Mouse (Mus musculus): ENCODE measurements at regions not wholly inside any gene's neighbourhood (a gene's known extent, or its start where the extent isn't known, plus 50 kb on each side); places are given as distances from the start of the nearest gene placed in this dataset.

- Histone ChIP-seq H3K27ac (ENCODE audit: low read length) (no peak overlapping the region), H3K27me3 (ENCODE audit: control insufficient read depth, insufficient read depth, low read length) (no peaks in the 10 kb centered on the region), H3K9me3 (ENCODE audit: control insufficient read depth, low read depth, low read length) (no peaks in the 10 kb centered on the region), H3K9ac (replicated peaks; ENCODE audit: low read depth, low read length) (no peak overlapping the region), H3K36me3 (ENCODE audit: control insufficient read depth, insufficient read depth, low read length) (no peaks in the 10 kb centered on the region), H3K4me3 (ENCODE audit: low read depth, low read length) (no peak overlapping the region), H3K4me1 (ENCODE audit: control insufficient read depth, insufficient read depth, low read length) (no peaks in the 10 kb centered on the region), H3K4me2 (replicated peaks; ENCODE audit: low read depth, low read length) (no peak overlapping the region)
- 68% methylated on average over 3 of the region's 3 CpGs for WGBS
- no peak for ATAC-seq (ENCODE audit: insufficient number of reproducible peaks, insufficient read depth, low FRiP score, low read depth)
Measured at GRCm38 (mm10) chr2:137616637-137617036, 500.2 kb upstream of the Jag1 start.

- WGBS, result 85% methylated on average over 2 of the region's 2 CpGs
- H3K36me3 ChIP-seq (ENCODE audit: control insufficient read depth, insufficient read depth, low read length), result no peaks in the 10 kb centered on the region
- H3K9me3 ChIP-seq (ENCODE audit: control insufficient read depth, low read depth, low read length), result no peaks in the 10 kb centered on the region
- H3K27ac ChIP-seq (ENCODE audit: low read length), result no peak overlapping the region
- ATAC-seq (ENCODE audit: insufficient number of reproducible peaks, insufficient read depth, low FRiP score, low read depth), result no peak
- no peak overlapping the region for H3K4me2 ChIP-seq (replicated peaks; ENCODE audit: low read depth, low read length)
- H3K27me3 ChIP-seq (ENCODE audit: control insufficient read depth, insufficient read depth, low read length), result no peaks in the 10 kb centered on the region
- no peak overlapping the region for H3K9ac ChIP-seq (replicated peaks; ENCODE audit: low read depth, low read length)
- H3K4me3 ChIP-seq (ENCODE audit: low read depth, low read length), result no peak overlapping the region
- no peaks in the 10 kb centered on the region for H3K4me1 ChIP-seq (ENCODE audit: control insufficient read depth, insufficient read depth, low read length)
Measured at GRCm38 (mm10) chr2:137613791-137614190, 497.3 kb upstream of the Jag1 start.

- H3K4me2 ChIP-seq (replicated peaks; ENCODE audit: low read depth, low read length), result no peak overlapping the region
- H3K4me3 ChIP-seq (ENCODE audit: low read depth, low read length), result no peak overlapping the region
- H3K36me3 ChIP-seq (ENCODE audit: control insufficient read depth, insufficient read depth, low read length), result no peaks in the 10 kb centered on the region
- no peak overlapping the region for H3K9ac ChIP-seq (replicated peaks; ENCODE audit: low read depth, low read length)
- H3K27ac ChIP-seq (ENCODE audit: low read length), result no peak overlapping the region
- no peak for ATAC-seq (ENCODE audit: insufficient number of reproducible peaks, insufficient read depth, low FRiP score, low read depth)
- no peaks in the 10 kb centered on the region for H3K9me3 ChIP-seq (ENCODE audit: control insufficient read depth, low read depth, low read length)
- 50% methylated on average over 6 of the region's 6 CpGs for whole genome bisulfite sequencing
- H3K27me3 ChIP-seq (ENCODE audit: control insufficient read depth, insufficient read depth, low read length), result no peaks in the 10 kb centered on the region
- no peaks in the 10 kb centered on the region for H3K4me1 ChIP-seq (ENCODE audit: control insufficient read depth, insufficient read depth, low read length)
Measured at GRCm38 (mm10) chr2:137608506-137608905, 492.1 kb upstream of the Jag1 start.

- ATAC-seq (ENCODE audit: insufficient number of reproducible peaks, insufficient read depth, low FRiP score, low read depth), result no peak
- Histone ChIP-seq H3K27ac (ENCODE audit: low read length) (no peak overlapping the region), H3K27me3 (ENCODE audit: control insufficient read depth, insufficient read depth, low read length) (no peaks in the 10 kb centered on the region), H3K36me3 (ENCODE audit: control insufficient read depth, insufficient read depth, low read length) (no peaks in the 10 kb centered on the region), H3K9ac (replicated peaks; ENCODE audit: low read depth, low read length) (no peak overlapping the region), H3K4me2 (replicated peaks; ENCODE audit: low read depth, low read length) (no peak overlapping the region), H3K4me1 (ENCODE audit: control insufficient read depth, insufficient read depth, low read length) (no peaks in the 10 kb centered on the region), H3K9me3 (ENCODE audit: control insufficient read depth, low read depth, low read length) (no peaks in the 10 kb centered on the region), H3K4me3 (ENCODE audit: low read depth, low read length) (no peak overlapping the region)
- WGBS, result 83% methylated on average over 7 of the region's 7 CpGs
Measured at GRCm38 (mm10) chr2:137598136-137598535, 481.7 kb upstream of the Jag1 start.

- WGBS, result 89% methylated on average over 4 of the region's 4 CpGs
- Histone ChIP-seq H3K9ac (replicated peaks; ENCODE audit: low read depth, low read length) (no peak overlapping the region), H3K27ac (ENCODE audit: low read length) (no peak overlapping the region), H3K36me3 (ENCODE audit: control insufficient read depth, insufficient read depth, low read length) (no peaks in the 10 kb centered on the region), H3K4me3 (ENCODE audit: low read depth, low read length) (no peak overlapping the region), H3K27me3 (ENCODE audit: control insufficient read depth, insufficient read depth, low read length) (no peaks in the 10 kb centered on the region), H3K9me3 (ENCODE audit: control insufficient read depth, low read depth, low read length) (no peaks in the 10 kb centered on the region), H3K4me2 (replicated peaks; ENCODE audit: low read depth, low read length) (no peak overlapping the region), H3K4me1 (ENCODE audit: control insufficient read depth, insufficient read depth, low read length) (no peaks in the 10 kb centered on the region)
- ATAC-seq (ENCODE audit: insufficient number of reproducible peaks, insufficient read depth, low FRiP score, low read depth), result no peak
Measured at GRCm38 (mm10) chr2:137594509-137594908, 478.1 kb upstream of the Jag1 start.

GRCm38 (mm10) chr2:137591551-137591950 lies 475.1 kb upstream of the Jag1 start:
- WGBS, result 85% methylated on average over 1 of the region's 1 CpGs
- ATAC-seq (ENCODE audit: insufficient number of reproducible peaks, insufficient read depth, low FRiP score, low read depth), result no peak

GRCm38 (mm10) chr2:137581491-137581890 lies 465.0 kb upstream of the Jag1 start:
- Histone ChIP-seq H3K4me3 (ENCODE audit: low read depth, low read length) (no peak overlapping the region), H3K27ac (ENCODE audit: low read length) (no peak overlapping the region), H3K4me1 (ENCODE audit: control insufficient read depth, insufficient read depth, low read length) (no peaks in the 10 kb centered on the region), H3K9ac (replicated peaks; ENCODE audit: low read depth, low read length) (no peak overlapping the region), H3K27me3 (ENCODE audit: control insufficient read depth, insufficient read depth, low read length) (no peaks in the 10 kb centered on the region), H3K36me3 (ENCODE audit: control insufficient read depth, insufficient read depth, low read length) (no peaks in the 10 kb centered on the region), H3K4me2 (replicated peaks; ENCODE audit: low read depth, low read length) (no peak overlapping the region), H3K9me3 (ENCODE audit: control insufficient read depth, low read depth, low read length) (no peaks in the 10 kb centered on the region)
- ATAC-seq (ENCODE audit: insufficient number of reproducible peaks, insufficient read depth, low FRiP score, low read depth), result no peak
- WGBS, result 31% methylated on average over 2 of the region's 2 CpGs

More at GRCm38 (mm10) chr2:137591551-137591950, 475.1 kb upstream of the Jag1 start:
- Histone ChIP-seq H3K36me3 (ENCODE audit: control insufficient read depth, insufficient read depth, low read length) (no peaks in the 10 kb centered on the region), H3K9me3 (ENCODE audit: control insufficient read depth, low read depth, low read length) (no peaks in the 10 kb centered on the region), H3K27ac (ENCODE audit: low read length) (no peak overlapping the region), H3K4me1 (ENCODE audit: control insufficient read depth, insufficient read depth, low read length) (no peaks in the 10 kb centered on the region), H3K27me3 (ENCODE audit: control insufficient read depth, insufficient read depth, low read length) (no peaks in the 10 kb centered on the region), H3K4me3 (ENCODE audit: low read depth, low read length) (no peak overlapping the region), H3K9ac (replicated peaks; ENCODE audit: low read depth, low read length) (no peak overlapping the region), H3K4me2 (replicated peaks; ENCODE audit: low read depth, low read length) (no peak overlapping the region)

- H3K27me3 ChIP-seq (ENCODE audit: control insufficient read depth, insufficient read depth, low read length), result no peaks in the 10 kb centered on the region
- no peak overlapping the region for H3K4me2 ChIP-seq (replicated peaks; ENCODE audit: low read depth, low read length)
- H3K9me3 ChIP-seq (ENCODE audit: control insufficient read depth, low read depth, low read length), result no peaks in the 10 kb centered on the region
- no peak for ATAC-seq (ENCODE audit: insufficient number of reproducible peaks, insufficient read depth, low FRiP score, low read depth)
- H3K36me3 ChIP-seq (ENCODE audit: control insufficient read depth, insufficient read depth, low read length), result no peaks in the 10 kb centered on the region
- H3K9ac ChIP-seq (replicated peaks; ENCODE audit: low read depth, low read length), result no peak overlapping the region
- H3K4me3 ChIP-seq (ENCODE audit: low read depth, low read length), result no peak overlapping the region
- WGBS, result 62% methylated on average over 3 of the region's 3 CpGs
- H3K27ac ChIP-seq (ENCODE audit: low read length), result no peak overlapping the region
- no peaks in the 10 kb centered on the region for H3K4me1 ChIP-seq (ENCODE audit: control insufficient read depth, insufficient read depth, low read length)
Measured at GRCm38 (mm10) chr2:137575750-137576149, 459.3 kb upstream of the Jag1 start.

- Histone ChIP-seq H3K27ac (ENCODE audit: low read length) (no peak overlapping the region), H3K9me3 (ENCODE audit: control insufficient read depth, low read depth, low read length) (no peaks in the 10 kb centered on the region), H3K4me3 (ENCODE audit: low read depth, low read length) (no peak overlapping the region), H3K4me2 (replicated peaks; ENCODE audit: low read depth, low read length) (no peak overlapping the region), H3K9ac (replicated peaks; ENCODE audit: low read depth, low read length) (no peak overlapping the region), H3K27me3 (ENCODE audit: control insufficient read depth, insufficient read depth, low read length) (no peaks in the 10 kb centered on the region), H3K36me3 (ENCODE audit: control insufficient read depth, insufficient read depth, low read length) (no peaks in the 10 kb centered on the region), H3K4me1 (ENCODE audit: control insufficient read depth, insufficient read depth, low read length) (no peaks in the 10 kb centered on the region)
- 27% methylated on average over 4 of the region's 4 CpGs for WGBS
- peak; percentile 61; the same call in 1 of the 2 replicates for ATAC-seq (ENCODE audit: insufficient number of reproducible peaks, insufficient read depth, low FRiP score, low read depth)
Measured at GRCm38 (mm10) chr2:137574845-137575449, 458.5 kb upstream of the Jag1 start.
